Mouse (Mus musculus): ENCODE measurements around the gene Ktn1. TPM values are rescaled to one million over a fixed set of nuclear protein-coding genes. Genes with fewer than 3 reads are reported as not detected.

The Ktn1 gene
- polyA plus RNA-seq, 1 experiment, result 9.0 TPM

GRCm38 (mm10) chr14:47771496-47771895 is 123.2 kb downstream of the Ktn1 start:
- TF ChIP-seq POLR2A (IDR thresholded peaks at IDR 0.05; ENCODE audit: borderline replicate concordance, extremely low read depth, low read depth, low read length) (no peak), CTCF (IDR thresholded peaks at IDR 0.05; ENCODE audit: insufficient read depth, low read length) (no peak)
- Histone ChIP-seq H3K4me3 (replicated peaks; ENCODE audit: extremely low read depth, low read depth, low read length) (no peak overlapping the region), H3K4me1 (ENCODE audit: control insufficient read depth, insufficient read depth, low read length) (no peaks in the 10 kb centered on the region)
- 72% methylated on average over 4 of the region's 4 CpGs for WGBS
- DNase-seq, result no peak

GRCm38 (mm10) chr14:47775543-47775942 is 127.3 kb downstream of the Ktn1 start:
- Histone ChIP-seq H3K4me3 (replicated peaks; ENCODE audit: extremely low read depth, low read depth, low read length) (no peak overlapping the region), H3K4me1 (ENCODE audit: control insufficient read depth, insufficient read depth, low read length) (no peaks in the 10 kb centered on the region)
- DNase-seq, result no peak
- TF ChIP-seq POLR2A (IDR thresholded peaks at IDR 0.05; ENCODE audit: borderline replicate concordance, extremely low read depth, low read depth, low read length) (no peak), CTCF (IDR thresholded peaks at IDR 0.05; ENCODE audit: insufficient read depth, low read length) (no peak)
- WGBS, result 90% methylated on average over 3 of the region's 3 CpGs

- no peak overlapping the region for H3K4me3 ChIP-seq (replicated peaks; ENCODE audit: extremely low read depth, low read depth, low read length)
- H3K4me1 ChIP-seq (ENCODE audit: control insufficient read depth, insufficient read depth, low read length), result no peaks in the 10 kb centered on the region
- 65% methylated on average over 6 of the region's 6 CpGs for WGBS
- TF ChIP-seq CTCF (IDR thresholded peaks at IDR 0.05; ENCODE audit: insufficient read depth, low read length) (no peak), POLR2A (IDR thresholded peaks at IDR 0.05; ENCODE audit: borderline replicate concordance, extremely low read depth, low read depth, low read length) (no peak)
- no peak for DNase-seq
These were observed 128.2 kb downstream of the Ktn1 start for GRCm38 (mm10) chr14:47776260-47777035.

GRCm38 (mm10) chr14:47786112-47786511 is 137.9 kb downstream of the Ktn1 start:
- Histone ChIP-seq H3K4me3 (replicated peaks; ENCODE audit: extremely low read depth, low read depth, low read length) (no peak overlapping the region), H3K4me1 (ENCODE audit: control insufficient read depth, insufficient read depth, low read length) (no peaks in the 10 kb centered on the region)
- TF ChIP-seq CTCF (IDR thresholded peaks at IDR 0.05; ENCODE audit: insufficient read depth, low read length) (no peak), POLR2A (IDR thresholded peaks at IDR 0.05; ENCODE audit: borderline replicate concordance, extremely low read depth, low read depth, low read length) (no peak)
- WGBS, result 54% methylated on average over 4 of the region's 4 CpGs
- no peak for DNase-seq

Other genes starting within 250 kb of the Ktn1 start
- gene Dlgap5, start 230.0 kb upstream of the Ktn1 start, polyA plus RNA-seq (2012; rRNA removed), result 0.48 and 1.1 TPM in 2 replicates
- gene Fbxo34, start 198.0 kb upstream of the Ktn1 start, polyA plus RNA-seq (2012; rRNA removed), result 9.9 and 10.9 TPM in 2 replicates
- gene Atg14, start 77.8 kb upstream of the Ktn1 start, polyA plus RNA-seq (2012; rRNA removed), result 8.9 and 11.4 TPM in 2 replicates